Mouse (Mus musculus) liver, postnatal 0 days (tissue): Measurements from ENCODE around the gene Fhit.

ENCODE experiments used
- CTCF ChIP-seq: sonication (generic); IDR thresholded peaks from 2 replicates; pipeline ENCODE4 v1.5.1; 2016; ENCODE audit warnings: antibody characterized with exemption, low read depth
- EP300 ChIP-seq: IDR thresholded peaks from 2 replicates; pipeline ENCODE4 v1.6.1; 2016; ENCODE audit warnings: antibody characterized with exemption, low read depth, mild to moderate bottlenecking

GRCm38 (mm10) chr14:11151634-11152321 is 10.1 kb downstream of the Fhit start:
- TF ChIP-seq CTCF (no peak), EP300 (no peak)
